Mouse (Mus musculus): ENCODE results near the gene Ankrd12.

- TF ChIP-seq CTCF (IDR thresholded peaks at IDR 0.05) = no peak
- TF ChIP-seq POLR2A (IDR thresholded peaks at IDR 0.05; ENCODE audit: insufficient read depth, low read depth, low read length) = no peak
- no peak for TF ChIP-seq EP300 (IDR thresholded peaks at IDR 0.05; ENCODE audit: insufficient read depth, low read depth, low read length)
These were observed 30.6 kb upstream of the Ankrd12 start for GRCm38 (mm10) chr17:66107466-66107865.

Data from heart, adult 2 months (tissue).